Mouse (Mus musculus): ENCODE results near the gene Nptx2. TPM values are rescaled to one million over a fixed set of nuclear protein-coding genes. Genes with fewer than 3 reads are reported as not detected.

Gene Nptx2
- total and polyA plus RNA-seq, 2 experiments from 2014 or later = 7.6 to 36.1 TPM

DNA sequence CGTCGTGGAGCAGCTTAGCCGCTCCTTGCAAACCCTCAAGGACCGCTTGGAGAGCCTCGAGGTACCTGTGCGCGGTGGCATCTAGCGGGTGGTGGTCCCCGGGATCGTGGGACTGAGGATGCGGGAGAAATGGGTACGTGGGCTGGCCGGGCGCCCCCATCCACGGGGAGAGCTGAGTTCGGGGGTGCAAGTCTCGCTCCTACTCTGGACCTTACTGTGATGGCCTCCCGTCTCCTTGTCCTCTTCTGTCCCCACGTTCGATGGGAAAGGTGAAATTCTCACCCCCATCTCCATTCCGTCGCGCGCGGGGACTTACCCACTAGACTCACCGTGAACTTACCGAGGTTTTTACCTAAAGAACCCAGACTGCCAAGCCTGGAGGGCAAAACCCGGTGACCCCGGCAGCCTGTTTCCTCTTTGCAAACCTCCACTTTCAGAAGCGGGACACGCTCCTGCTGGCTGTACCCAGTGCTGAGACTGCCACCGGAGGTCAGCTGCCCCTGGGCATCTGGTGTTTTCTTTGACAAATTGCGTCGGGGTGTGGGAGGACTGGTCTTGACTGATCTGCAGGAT lies 807 bp downstream of the Nptx2 start:
- 4% methylated on average over 31 of the region's 34 CpGs for WGBS
- Histone ChIP-seq H3K4me2 (ENCODE audit: low read depth, low read length) (peak overlapping the region; percentile 56), H3K4me1 (ENCODE audit: insufficient read depth, low read length) (no peaks in the 10 kb centered on the region), H3K27ac (no peak overlapping the region), H3K27me3 (ENCODE audit: insufficient read depth, low read length) (peaks cover 10% of the 10 kb centered on the region), H3K4me3 (ENCODE audit: low read length) (peak overlapping the region; percentile 40), H3K9me3 (ENCODE audit: low read length) (no peaks in the 10 kb centered on the region), H3K9ac (replicated peaks; ENCODE audit: low read length) (peak overlapping the region; percentile 35), H3K36me3 (ENCODE audit: insufficient read depth, low read length) (no peaks in the 10 kb centered on the region)
- no peak for DNase-seq (ENCODE audit: low spot score)
- no peak for ATAC-seq
- no peak for TF ChIP-seq CTCF (IDR thresholded peaks at IDR 0.05; ENCODE audit: low read depth)

DNA sequence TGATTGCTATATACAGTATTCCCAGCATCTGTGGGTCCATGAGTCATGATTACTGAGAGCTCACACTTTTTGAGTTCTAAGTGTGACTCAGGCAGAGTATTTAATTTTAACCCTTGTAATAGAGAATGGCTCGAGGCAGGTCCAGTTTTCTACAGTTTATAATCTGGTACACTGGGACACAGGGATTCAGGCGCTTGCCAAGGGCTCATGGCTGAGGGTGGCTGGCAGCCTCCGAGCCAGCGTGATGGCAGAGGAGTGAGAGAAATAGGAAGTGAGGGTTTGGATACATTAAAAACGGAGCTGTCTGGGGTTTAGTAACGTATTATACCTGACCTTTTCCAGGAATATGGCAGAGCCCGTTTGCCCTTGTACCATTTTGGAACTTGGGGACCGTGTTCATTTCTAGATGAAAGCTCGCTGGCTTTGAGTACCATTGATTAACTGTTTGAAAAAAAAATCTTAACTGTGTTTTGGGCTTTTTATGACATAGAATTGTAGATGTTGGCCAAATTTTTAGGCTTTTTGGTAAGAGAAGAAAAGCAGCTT lies 1.7 kb downstream of the Nptx2 start:
- peak overlapping the region; percentile 37; the same call in 1 of the 2 replicates for H3K9ac ChIP-seq (replicated peaks; ENCODE audit: low read length)

DNA sequence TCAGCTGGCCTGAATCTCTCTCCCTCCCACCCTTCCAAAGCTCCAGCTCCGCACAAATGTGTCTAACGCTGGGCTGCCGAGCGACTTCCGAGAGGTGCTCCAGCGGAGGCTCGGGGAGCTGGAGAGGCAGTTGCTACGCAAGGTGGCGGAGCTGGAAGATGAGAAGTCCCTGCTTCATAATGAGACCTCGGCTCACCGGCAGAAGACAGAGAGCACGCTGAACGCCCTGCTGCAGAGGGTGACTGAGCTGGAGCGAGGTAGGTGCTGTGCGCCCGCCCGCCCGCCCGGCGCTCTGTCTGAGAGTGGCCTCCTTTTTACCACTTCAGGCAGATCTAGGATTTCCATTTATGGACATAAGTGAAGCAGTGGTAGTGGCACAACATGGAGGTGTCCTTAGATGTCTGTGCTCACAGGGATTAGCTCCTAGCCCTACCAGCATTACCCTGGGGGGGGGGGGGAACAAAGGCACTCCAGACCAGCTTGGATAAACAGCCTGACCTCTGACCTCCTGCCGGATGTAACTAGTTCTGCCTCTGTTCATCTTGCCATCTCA lies 2.5 kb downstream of the Nptx2 start:
- Histone ChIP-seq H3K4me2 (ENCODE audit: low read depth, low read length) (peak overlapping the region; percentile 56), H3K9ac (replicated peaks; ENCODE audit: low read length) (peak overlapping the region; percentile 37), H3K4me3 (ENCODE audit: low read length) (peak overlapping the region; percentile 40), H3K9me3 (ENCODE audit: low read length) (no peaks in the 10 kb centered on the region), H3K27ac (no peak overlapping the region), H3K4me1 (ENCODE audit: insufficient read depth, low read length) (no peaks in the 10 kb centered on the region), H3K36me3 (ENCODE audit: insufficient read depth, low read length) (no peaks in the 10 kb centered on the region), H3K27me3 (ENCODE audit: insufficient read depth, low read length) (peaks cover 10% of the 10 kb centered on the region)
- ATAC-seq = peak; percentile 41; the same call in 1 of the 2 replicates
- peak; percentile 60 for DNase-seq (ENCODE audit: low spot score)
- 2% methylated on average over 21 of the region's 21 CpGs for WGBS
- TF ChIP-seq CTCF (IDR thresholded peaks at IDR 0.05; ENCODE audit: low read depth) = no peak

More for the DNA sequence above, 1.7 kb downstream of the Nptx2 start:
- Histone ChIP-seq H3K9me3 (ENCODE audit: low read length) (no peaks in the 10 kb centered on the region), H3K36me3 (ENCODE audit: insufficient read depth, low read length) (no peaks in the 10 kb centered on the region), H3K27me3 (ENCODE audit: insufficient read depth, low read length) (peaks cover 10% of the 10 kb centered on the region), H3K4me2 (ENCODE audit: low read depth, low read length) (peak overlapping the region; percentile 56), H3K4me1 (ENCODE audit: insufficient read depth, low read length) (no peaks in the 10 kb centered on the region), H3K27ac (no peak overlapping the region), H3K4me3 (ENCODE audit: low read length) (peak overlapping the region; percentile 40)
- ATAC-seq = no peak
- WGBS = 9% methylated on average over 9 of the region's 9 CpGs
- DNase-seq (ENCODE audit: low spot score) = peak; percentile 18
- TF ChIP-seq CTCF (IDR thresholded peaks at IDR 0.05; ENCODE audit: low read depth) = no peak

DNA sequence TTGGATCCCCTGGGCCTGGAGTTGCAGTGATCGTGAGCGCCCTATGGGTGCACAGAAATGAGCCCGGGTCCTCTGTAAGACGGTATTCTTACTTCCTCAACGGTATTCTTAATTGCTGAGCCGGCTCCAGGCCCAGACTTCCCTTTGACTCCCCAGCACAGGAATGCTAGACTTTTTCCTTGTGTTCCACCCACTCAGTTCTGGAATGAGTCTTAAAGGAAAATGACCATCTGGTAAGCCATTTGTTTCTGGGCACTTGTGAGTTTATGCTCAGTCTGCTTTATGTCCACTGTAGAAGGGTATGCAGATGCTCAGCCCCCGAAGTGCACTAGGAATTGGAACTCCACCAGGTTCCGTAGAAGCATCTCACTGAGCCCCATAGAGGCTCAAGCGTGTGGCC lies 4.3 kb downstream of the Nptx2 start:
- H3K9ac ChIP-seq (replicated peaks; ENCODE audit: low read length) = no peak overlapping the region
- H3K9me3 ChIP-seq (ENCODE audit: low read length) = no peaks in the 10 kb centered on the region
- no peaks in the 10 kb centered on the region for H3K4me1 ChIP-seq (ENCODE audit: insufficient read depth, low read length)
- DNase-seq (ENCODE audit: low spot score) (no peak), ATAC-seq (no peak)
- H3K4me3 ChIP-seq (ENCODE audit: low read length) = no peak overlapping the region
- WGBS = 75% methylated on average over 9 of the region's 9 CpGs
- no peak for TF ChIP-seq CTCF (IDR thresholded peaks at IDR 0.05; ENCODE audit: low read depth)
- peaks cover 10% of the 10 kb centered on the region for H3K27me3 ChIP-seq (ENCODE audit: insufficient read depth, low read length)
- H3K4me2 ChIP-seq (ENCODE audit: low read depth, low read length) = no peak overlapping the region
- H3K36me3 ChIP-seq (ENCODE audit: insufficient read depth, low read length) = no peaks in the 10 kb centered on the region
- H3K27ac ChIP-seq = no peak overlapping the region

DNA sequence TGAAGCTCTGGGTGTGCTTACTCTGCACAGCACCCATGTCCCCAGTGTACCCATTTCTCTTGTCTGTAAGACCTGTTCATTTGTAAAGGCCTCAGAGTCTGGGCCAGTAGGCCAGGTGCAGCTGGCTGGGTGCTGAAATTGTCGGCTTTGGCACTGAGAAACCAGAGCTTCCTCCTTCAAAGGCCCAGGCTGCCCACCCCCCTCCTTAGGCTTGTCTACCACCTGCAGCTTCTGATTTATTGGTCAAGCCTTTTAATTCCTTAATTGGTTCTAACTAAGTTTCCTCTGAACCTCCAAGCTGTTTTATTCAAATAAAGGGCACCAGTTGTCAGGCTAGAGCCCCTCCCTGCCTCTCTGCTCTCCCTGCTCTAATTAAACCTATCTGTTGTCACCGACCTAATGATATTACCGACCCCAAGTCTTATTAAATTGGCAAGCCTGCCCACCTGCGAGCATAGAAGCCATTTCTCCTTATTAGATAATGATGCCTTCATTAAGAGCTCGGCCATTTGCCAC lies 5.0 kb downstream of the Nptx2 start:
- no peak overlapping the region for H3K27ac ChIP-seq
- no peak overlapping the region for H3K4me2 ChIP-seq (ENCODE audit: low read depth, low read length)
- H3K4me1 ChIP-seq (ENCODE audit: insufficient read depth, low read length) = no peaks in the 10 kb centered on the region
- no peaks in the 10 kb centered on the region for H3K36me3 ChIP-seq (ENCODE audit: insufficient read depth, low read length)
- TF ChIP-seq CTCF (IDR thresholded peaks at IDR 0.05; ENCODE audit: low read depth) = no peak
- DNase-seq (ENCODE audit: low spot score) (peak; percentile 19), ATAC-seq (no peak)
- H3K9me3 ChIP-seq (ENCODE audit: low read length) = no peaks in the 10 kb centered on the region
- H3K4me3 ChIP-seq (ENCODE audit: low read length) = no peak overlapping the region
- H3K27me3 ChIP-seq (ENCODE audit: insufficient read depth, low read length) = peaks cover 9% of the 10 kb centered on the region
- H3K9ac ChIP-seq (replicated peaks; ENCODE audit: low read length) = no peak overlapping the region
- 44% methylated on average over 5 of the region's 5 CpGs for WGBS

DNA sequence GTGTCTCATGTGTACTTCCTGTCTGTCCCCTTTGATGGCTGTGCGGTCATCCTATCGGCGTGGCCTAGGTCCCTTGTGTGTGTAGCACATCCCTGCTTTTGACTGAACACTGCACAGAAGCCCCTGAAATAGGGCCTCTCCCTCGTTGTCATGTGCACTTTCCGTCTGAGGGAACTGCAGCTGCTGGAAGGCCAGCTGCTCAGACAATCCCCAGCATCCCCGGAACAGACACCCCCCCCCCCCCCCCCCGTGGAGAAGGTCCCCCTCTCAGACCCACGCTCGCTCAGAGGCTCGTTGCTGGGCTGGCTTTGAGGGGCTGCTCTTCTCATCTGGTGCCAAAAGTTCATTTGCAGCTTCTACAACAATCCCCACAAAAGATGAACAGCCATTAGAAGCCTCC lies 11.0 kb downstream of the Nptx2 start:
- H3K36me3 ChIP-seq (ENCODE audit: insufficient read depth, low read length) = no peaks in the 10 kb centered on the region
- H3K4me1 ChIP-seq (ENCODE audit: insufficient read depth, low read length) = peaks cover 6% of the 10 kb centered on the region; the same call in 1 of the 2 replicates
- ATAC-seq (peak; percentile 75), DNase-seq (ENCODE audit: low spot score) (peak; percentile 50)
- no peak overlapping the region for H3K27ac ChIP-seq
- H3K9me3 ChIP-seq (ENCODE audit: low read length) = no peaks in the 10 kb centered on the region
- 8% methylated on average over 10 of the region's 10 CpGs for WGBS
- no peak overlapping the region for H3K4me2 ChIP-seq (ENCODE audit: low read depth, low read length)
- no peaks in the 10 kb centered on the region for H3K27me3 ChIP-seq (ENCODE audit: insufficient read depth, low read length)
- TF ChIP-seq CTCF (IDR thresholded peaks at IDR 0.05; ENCODE audit: low read depth) = no peak
- no peak overlapping the region for H3K9ac ChIP-seq (replicated peaks; ENCODE audit: low read length)
- no peak overlapping the region for H3K4me3 ChIP-seq (ENCODE audit: low read length)

DNA sequence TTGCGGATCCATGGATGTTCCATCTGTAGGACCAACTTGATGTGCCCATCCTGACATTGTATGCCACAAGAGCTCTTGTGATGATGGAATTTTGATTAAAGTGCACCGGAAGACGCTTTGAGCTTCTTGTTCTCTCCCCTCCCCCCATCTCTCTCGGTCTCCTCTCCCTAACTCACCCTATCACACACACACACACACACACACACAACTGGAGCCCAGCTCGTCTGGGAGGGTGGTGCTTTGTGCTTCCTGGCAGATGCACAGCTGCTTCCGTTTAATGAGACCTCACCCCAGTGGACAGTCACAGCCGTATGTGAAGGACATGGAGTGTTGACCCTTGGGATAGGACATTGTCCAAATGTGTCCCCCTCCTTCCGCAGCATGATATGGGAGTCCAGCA lies 11.7 kb downstream of the Nptx2 start:
- TF ChIP-seq CTCF (IDR thresholded peaks at IDR 0.05; ENCODE audit: low read depth) = no peak
- no peak for DNase-seq (ENCODE audit: low spot score)
- H3K4me2 ChIP-seq (ENCODE audit: low read depth, low read length) = no peak overlapping the region
- ATAC-seq = no peak
- H3K27me3 ChIP-seq (ENCODE audit: insufficient read depth, low read length) = no peaks in the 10 kb centered on the region
- no peak overlapping the region for H3K4me3 ChIP-seq (ENCODE audit: low read length)
- H3K9me3 ChIP-seq (ENCODE audit: low read length) = no peaks in the 10 kb centered on the region
- no peak overlapping the region for H3K9ac ChIP-seq (replicated peaks; ENCODE audit: low read length)
- H3K4me1 ChIP-seq (ENCODE audit: insufficient read depth, low read length) = peaks cover 6% of the 10 kb centered on the region; the same call in 1 of the 2 replicates
- WGBS = 42% methylated on average over 8 of the region's 8 CpGs
- no peak overlapping the region for H3K27ac ChIP-seq
- no peaks in the 10 kb centered on the region for H3K36me3 ChIP-seq (ENCODE audit: insufficient read depth, low read length)

All from hindbrain, postnatal 0 days (tissue).